Mouse (Mus musculus) E14TG2a.4 (cell line): Measurements from ENCODE around the gene Rac3.

Experiments used
- CTCF ChIP-seq: conservative IDR thresholded peaks from 2 replicates; pipeline ENCODE4 v1.5.1; 2014; ENCODE audit warnings: low read length
- NANOG ChIP-seq: IDR thresholded peaks from 2 replicates; pipeline ENCODE4 v1.6.1; 2014; ENCODE audit warnings: borderline replicate concordance, low read length, mixed read lengths
- POU5F1 ChIP-seq: IDR thresholded peaks from 2 replicates; pipeline ENCODE4 v1.6.1; 2014; ENCODE audit warnings: low read length, borderline replicate concordance

- no peak for TF ChIP-seq CTCF
- no peak for TF ChIP-seq NANOG
- no peak for TF ChIP-seq POU5F1
Observed at GRCm38 (mm10) chr11:120772749-120773148, 51.5 kb downstream of the Rac3 start.
